ENCODE assay signal across 8 mouse cellular contexts in the genomic region with DNA sequence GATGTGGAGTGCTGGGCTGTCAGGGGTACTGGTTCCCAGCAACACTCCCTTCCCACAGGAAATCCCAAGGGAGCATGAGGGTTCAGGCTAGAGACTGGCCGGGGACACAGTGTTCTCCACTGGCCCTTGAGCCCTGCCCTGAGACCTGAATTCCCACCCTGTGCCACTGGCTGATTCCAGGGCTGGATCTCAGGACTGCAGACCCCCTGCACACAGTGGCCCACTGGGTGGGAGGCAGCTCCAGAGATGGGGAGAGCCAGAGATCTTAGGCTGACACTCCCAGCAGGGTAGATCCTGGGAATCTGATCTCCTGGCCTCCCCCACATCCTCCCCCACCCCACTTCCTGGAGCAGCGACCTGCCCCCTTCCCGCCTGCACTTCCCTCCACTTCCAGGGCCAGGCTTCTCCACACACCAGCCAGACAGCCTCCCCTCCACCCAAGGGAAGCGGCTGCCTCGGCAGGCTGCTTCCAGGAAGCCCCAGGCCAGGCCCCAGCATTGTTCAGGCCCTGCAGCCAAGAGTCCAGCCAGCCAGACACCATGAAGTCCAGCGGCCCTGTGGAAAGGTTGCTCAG. TPM values are rescaled to one million over a fixed set of nuclear protein-coding genes. Genes with fewer than 3 reads are reported as not detected.
A peak's percentile ranks its signal among the peaks of the same experiment; 100 is the strongest.
DNase-seq lines count a peak whose midpoint lies in the region; ATAC-seq and TF ChIP-seq lines count a peak whose summit lies in the region.

No protein-coding gene starts in this region.

- H3K4me2 ChIP-seq in forebrain, embryonic 12.5 days: peak overlapping the region; percentile 13
- peak overlapping the region; percentile 56 for H3K4me2 ChIP-seq in limb, embryonic 11.5 days (ENCODE audit: low read depth, severe bottlenecking)
- peak overlapping the region; percentile 11; the same call in 1 of the 2 replicates for H3K4me2 ChIP-seq in midbrain, embryonic 13.5 days (replicated peaks)

- DNase-seq in layer of hippocampus, adult 2 months (ENCODE audit: low spot score in 2 of 2): no peak
- no peak for DNase-seq in layer of hippocampus, adult 11-12 months (ENCODE audit: low spot score)
- peak; percentile 82 for DNase-seq in heart, postnatal 4 days
- no peak for DNase-seq in limb, embryonic 11.5 days (ENCODE audit: low spot score)
- DNase-seq in left cerebral cortex, postnatal 25 days (ENCODE audit: low spot score in 2 of 2): no peak
- no peak for DNase-seq in spleen, postnatal 10 days (ENCODE audit: low spot score in 2 of 2)

- no peak for TF ChIP-seq CTCF in layer of hippocampus, adult 2 months (conservative IDR thresholded peaks at IDR 0.05)

- H3K4me3 ChIP-seq in layer of hippocampus, adult 2 months: peak overlapping the region; percentile 43
- H3K4me3 ChIP-seq in forebrain, embryonic 12.5 days (replicated peaks): peak overlapping the region; percentile 3
- H3K4me3 ChIP-seq in limb, embryonic 11.5 days (ENCODE audit: low read depth, low read length): peak overlapping the region; percentile 28
- H3K4me3 ChIP-seq in midbrain, embryonic 13.5 days (replicated peaks): peak overlapping the region; percentile 23

- peaks cover 67% of the 10 kb centered on the region for H3K4me1 ChIP-seq in forebrain, embryonic 12.5 days
- peaks cover 62% of the 10 kb centered on the region for H3K4me1 ChIP-seq in limb, embryonic 11.5 days (ENCODE audit: control insufficient read depth, insufficient read depth, low read length)
- peaks cover 70% of the 10 kb centered on the region for H3K4me1 ChIP-seq in midbrain, embryonic 13.5 days (replicated peaks)

- peak overlapping the region; percentile 17; the same call in 1 of the 2 replicates for H3K9ac ChIP-seq in forebrain, embryonic 12.5 days
- peak overlapping the region; percentile 64 for H3K9ac ChIP-seq in limb, embryonic 11.5 days (ENCODE audit: low read length)
- H3K9ac ChIP-seq in midbrain, embryonic 13.5 days (replicated peaks): peak overlapping the region; percentile 46; the same call in 1 of the 2 replicates

- peak overlapping the region; percentile 89 for H3K27ac ChIP-seq in layer of hippocampus, adult 2 months
- H3K27ac ChIP-seq in forebrain, embryonic 12.5 days: peak overlapping the region; percentile 37
- H3K27ac ChIP-seq in limb, embryonic 11.5 days (replicated peaks; ENCODE audit: low read depth, low read length): peak overlapping the region; percentile 94
- peak overlapping the region; percentile 58 for H3K27ac ChIP-seq in midbrain, embryonic 13.5 days

- ATAC-seq in forebrain, embryonic 12.5 days (ENCODE audit: low FRiP score): no peak
- ATAC-seq in limb, embryonic 11.5 days (ENCODE audit: insufficient number of reproducible peaks, low FRiP score, low TSS enrichment, low read depth): no peak
- ATAC-seq in midbrain, embryonic 13.5 days: no peak

- 23% methylated on average over 6 of the region's 6 CpGs for WGBS in forebrain, embryonic 12.5 days
- WGBS in limb, embryonic 11.5 days: 8% methylated on average over 6 of the region's 6 CpGs
- WGBS in midbrain, embryonic 13.5 days: 10% methylated on average over 6 of the region's 6 CpGs

- peaks cover 82% of the 10 kb centered on the region for H3K27me3 ChIP-seq in forebrain, embryonic 12.5 days
- H3K27me3 ChIP-seq in limb, embryonic 11.5 days (ENCODE audit: control insufficient read depth, insufficient read depth, low read length): no peaks in the 10 kb centered on the region
- H3K27me3 ChIP-seq in midbrain, embryonic 13.5 days: peaks cover 83% of the 10 kb centered on the region

- H3K9me3 ChIP-seq in forebrain, embryonic 12.5 days: no peaks in the 10 kb centered on the region
- H3K9me3 ChIP-seq in limb, embryonic 11.5 days (ENCODE audit: control insufficient read depth, low read length): no peaks in the 10 kb centered on the region
- H3K9me3 ChIP-seq in midbrain, embryonic 13.5 days: no peaks in the 10 kb centered on the region

- peaks cover 10% of the 10 kb centered on the region for H3K36me3 ChIP-seq in forebrain, embryonic 12.5 days (replicated peaks)
- H3K36me3 ChIP-seq in limb, embryonic 11.5 days (ENCODE audit: control insufficient read depth, insufficient read depth, low read length): 0 out of 2 replicates have a peak, but pooled peaks cover 2% of the 10 kb centered on the region
- peaks cover 10% of the 10 kb centered on the region for H3K36me3 ChIP-seq in midbrain, embryonic 13.5 days

- intact Hi-C loops in left cerebral cortex, postnatal 25 days (cut with DNase I): no loop called here

RNA-seq across cellular contexts. Expression of a gene that starts 2.4 kb away (rescaled TPM):
- 10 to 100 TPM; 18.4 to 25.0 TPM for total RNA-seq in layer of hippocampus, adult 2 months (2021)
- 7.9 and 8.2 TPM in 2 replicates for polyA plus RNA-seq in forebrain, embryonic 12.5 days (2016; fragmentation: Nextera tagmentation; extraction: Ambion mirVana)
- total RNA-seq in heart, postnatal 4 days (2021): 10 to 100 TPM; 65.8 to 70.3 TPM
- 14.6 and 15.6 TPM in 2 replicates for polyA plus RNA-seq in limb, embryonic 11.5 days (2014; fragmentation: Nextera tagmentation; extraction: Ambion mirVana)
- 6.1 and 6.9 TPM in 2 replicates for polyA plus RNA-seq in midbrain, embryonic 13.5 days (2015; fragmentation: Nextera tagmentation; extraction: Ambion mirVana)
- total RNA-seq in left cerebral cortex, postnatal 25 days (2021): 10 to 100 TPM; 11.8 to 19.1 TPM

RNA-seq across cellular contexts. Expression of a gene that starts 29.1 kb away (rescaled TPM):
- 100 to 1,000 TPM; 196 to 199 TPM for total RNA-seq in layer of hippocampus, adult 2 months (2021)
- polyA plus RNA-seq in forebrain, embryonic 12.5 days (2016; fragmentation: Nextera tagmentation; extraction: Ambion mirVana): 109 TPM in 2 replicates
- 100 to 1,000 TPM; 142 to 145 TPM for total RNA-seq in heart, postnatal 4 days (2021)
- 131 and 141 TPM in 2 replicates for polyA plus RNA-seq in limb, embryonic 11.5 days (2014; fragmentation: Nextera tagmentation; extraction: Ambion mirVana)
- polyA plus RNA-seq in midbrain, embryonic 13.5 days (2015; fragmentation: Nextera tagmentation; extraction: Ambion mirVana): 89.9 and 91.2 TPM in 2 replicates
- 100 to 1,000 TPM; 157 to 161 TPM for total RNA-seq in left cerebral cortex, postnatal 25 days (2021)

RNA-seq across cellular contexts. Expression of a gene that starts 33.4 kb away (rescaled TPM):
- total RNA-seq in layer of hippocampus, adult 2 months (2021): 100 to 1,000 TPM; 151 to 155 TPM
- 19.1 and 19.6 TPM in 2 replicates for polyA plus RNA-seq in forebrain, embryonic 12.5 days (2016; fragmentation: Nextera tagmentation; extraction: Ambion mirVana)
- 10 to 100 TPM; 19.9 to 22.6 TPM for total RNA-seq in heart, postnatal 4 days (2021)
- 7.2 and 10.0 TPM in 2 replicates for polyA plus RNA-seq in limb, embryonic 11.5 days (2014; fragmentation: Nextera tagmentation; extraction: Ambion mirVana)
- 38.0 and 38.5 TPM in 2 replicates for polyA plus RNA-seq in midbrain, embryonic 13.5 days (2015; fragmentation: Nextera tagmentation; extraction: Ambion mirVana)
- total RNA-seq in left cerebral cortex, postnatal 25 days (2021): 100 to 1,000 TPM; 142 to 146 TPM

RNA-seq across cellular contexts. Expression of a gene that starts 41.5 kb away (rescaled TPM):
- 1 to 10 TPM; 6.9 to 7.7 TPM for total RNA-seq in layer of hippocampus, adult 2 months (2021)
- polyA plus RNA-seq in forebrain, embryonic 12.5 days (2016; fragmentation: Nextera tagmentation; extraction: Ambion mirVana): 0.24 and 0.79 TPM in 2 replicates
- 10 to 100 TPM; 10.0 to 12.5 TPM for total RNA-seq in heart, postnatal 4 days (2021)
- polyA plus RNA-seq in limb, embryonic 11.5 days (2014; fragmentation: Nextera tagmentation; extraction: Ambion mirVana): 0.17 and 0.57 TPM in 2 replicates
- polyA plus RNA-seq in midbrain, embryonic 13.5 days (2015; fragmentation: Nextera tagmentation; extraction: Ambion mirVana): 0.72 and 0.81 TPM in 2 replicates
- 10 to 100 TPM; 36.5 to 43.1 TPM for total RNA-seq in left cerebral cortex, postnatal 25 days (2021)

RNA-seq across cellular contexts. Expression of a gene that starts 47.7 kb away (rescaled TPM):
- not detected for total RNA-seq in layer of hippocampus, adult 2 months (2021)
- 0.08 TPM in 1 of 2 replicates, not detected in the other for polyA plus RNA-seq in forebrain, embryonic 12.5 days (2016; fragmentation: Nextera tagmentation; extraction: Ambion mirVana)
- under 1 TPM; 0.11 to 0.17 TPM for total RNA-seq in heart, postnatal 4 days (2021)
- polyA plus RNA-seq in limb, embryonic 11.5 days (2014; fragmentation: Nextera tagmentation; extraction: Ambion mirVana): 0.09 and 0.24 TPM in 2 replicates
- not detected in 2 replicates for polyA plus RNA-seq in midbrain, embryonic 13.5 days (2015; fragmentation: Nextera tagmentation; extraction: Ambion mirVana)
- under 1 TPM in 1 of 2 experiments, not detected in 1; 0.14 TPM for total RNA-seq in left cerebral cortex, postnatal 25 days (2021)

Comparison
In these comparisons a context has a peak if more than half of its experiments do, and no peak if none do; other contexts are left out.
1. H3K27ac ChIP-seq: peak in every context shown above with its lines; median percentile 94 in limb, embryonic 11.5 days; 89 in layer of hippocampus, adult 2 months; 58 in midbrain, embryonic 13.5 days; 37 in forebrain, embryonic 12.5 days.
2. RNA of a gene that starts 33.4 kb away (total RNA-seq): 151 to 155 TPM in layer of hippocampus, adult 2 months and 142 to 146 TPM in left cerebral cortex, postnatal 25 days; 19.9 to 22.6 TPM in heart, postnatal 4 days; every median in the first group is over 4 times any median in the second.
3. Peak in every context shown above with its lines, with median percentiles within 50 percentile points of each other: H3K4me3 ChIP-seq, H3K4me2 ChIP-seq and H3K9ac ChIP-seq.